Mouse (Mus musculus) embryonic facial prominence, embryonic 11.5 days (tissue): ENCODE results near the gene Adcy1. TPM values are rescaled to one million over a fixed set of nuclear protein-coding genes. Genes with fewer than 3 reads are reported as not detected.

Experiments
- ATAC-seq: fragments of 200-750 bp; cut with Nextera tagmentation; replicated peaks from 2 replicates; pipeline ENCODE4 v1.8.0; 2017; ENCODE audit warnings: low read depth; ENCODE audit not compliant: insufficient number of reproducible peaks, low FRiP score, low TSS enrichment
- DNase-seq: peaks from one replicate; pipeline ENCODE4 v3.0.0-alpha.2; 2015; ENCODE audit warnings: low spot score
- H3K27ac ChIP-seq: fragments of 300-500 bp; sonication (generic); replicated peaks from 2 replicates; pipeline ENCODE4 v1.5.1; 2014; ENCODE audit warnings: mild to moderate bottlenecking, low read depth, low read length, control low read depth
- H3K27me3 ChIP-seq: fragments of 300-500 bp; sonication (generic); 2 replicates; pipeline ENCODE4 v1.6.1; 2014; ENCODE audit warnings: mild to moderate bottlenecking, low read length, moderate library complexity, mixed read lengths; ENCODE audit not compliant: control insufficient read depth, insufficient read depth
- H3K36me3 ChIP-seq: fragments of 300-500 bp; sonication (generic); replicated peaks from 2 replicates; pipeline ENCODE4 v1.6.1; 2014; ENCODE audit warnings: low read depth, mild to moderate bottlenecking, low read length, moderate library complexity, mixed read lengths; ENCODE audit not compliant: control insufficient read depth, insufficient read depth
- H3K4me1 ChIP-seq: fragments of 300-500 bp; sonication (generic); 2 replicates; pipeline ENCODE4 v1.6.1; 2014; ENCODE audit warnings: low read length, mixed read lengths; ENCODE audit not compliant: control insufficient read depth, insufficient read depth
- H3K4me2 ChIP-seq: fragments of 300-500 bp; sonication (generic); 2 replicates; pipeline ENCODE4 v1.6.1; 2014; ENCODE audit warnings: low read depth, mild to moderate bottlenecking, control low read depth, low read length, moderate library complexity
- H3K4me3 ChIP-seq: fragments of 300-500 bp; sonication (generic); 2 replicates; pipeline ENCODE4 v1.5.1; 2014; ENCODE audit warnings: low read depth, low read length, control low read depth
- H3K9ac ChIP-seq: fragments of 300-500 bp; sonication (generic); replicated peaks from 2 replicates; pipeline ENCODE4 v1.6.1; 2014; ENCODE audit warnings: mild to moderate bottlenecking, control low read depth, low read length
- H3K9me3 ChIP-seq: fragments of 300-500 bp; sonication (generic); replicated peaks from 2 replicates; pipeline ENCODE4 v1.6.1; 2016; ENCODE audit warnings: mild to moderate bottlenecking, low read length, inconsistent platforms, mixed read lengths; ENCODE audit not compliant: control insufficient read depth
- WGBS: fragments of 180-500 bp; shearing (Covaris S2); extraction: QIAGEN DNeasy Blood & Tissue Kit; methylation state at CpG from one replicate; pipeline ENCODE4 v1.1.7; 2014; 5-methylcytosine and 5-hydroxymethylcytosine counted together
- polyA plus RNA-seq: library from polyadenylated mRNA; unstranded; fragments of >200 nt; fragmentation: Nextera tagmentation; extraction: Ambion mirVana; gene quantifications from 2 replicates; pipeline ENCODE4 v1.2.1, GENCODE M21; 2014

Adcy1 gene
- polyA plus RNA-seq, 1 experiment from 2014 or later: 1.3 TPM

DNA sequence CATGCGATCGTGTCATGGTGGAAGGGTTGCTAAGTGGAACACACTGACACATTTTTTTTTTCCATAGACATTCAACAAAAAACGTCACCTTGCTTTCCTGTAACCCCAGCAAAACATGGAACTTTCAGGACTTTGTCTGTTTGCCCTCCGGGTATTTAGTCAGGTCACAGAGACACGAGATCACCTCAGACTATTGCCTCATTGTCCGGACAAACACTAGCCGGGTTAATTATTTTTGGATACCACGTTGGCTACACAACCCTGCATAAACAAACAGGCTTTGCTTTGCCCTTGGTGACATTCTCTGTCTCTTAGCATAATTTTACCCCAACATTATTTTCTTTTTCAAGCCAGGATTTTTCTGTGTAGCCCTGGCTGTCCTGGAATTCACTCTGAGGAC is 89.8 kb downstream of the Adcy1 start:
- ATAC-seq (no peak), DNase-seq (no peak)
- Histone ChIP-seq H3K4me3 (no peak overlapping the region), H3K27me3 (no peaks in the 10 kb centered on the region), H3K36me3 (no peaks in the 10 kb centered on the region), H3K9ac (no peak overlapping the region), H3K9me3 (no peaks in the 10 kb centered on the region), H3K4me2 (no peak overlapping the region), H3K4me1 (no peaks in the 10 kb centered on the region), H3K27ac (no peak overlapping the region)
- WGBS: 74% methylated on average over 8 of the region's 8 CpGs

DNA sequence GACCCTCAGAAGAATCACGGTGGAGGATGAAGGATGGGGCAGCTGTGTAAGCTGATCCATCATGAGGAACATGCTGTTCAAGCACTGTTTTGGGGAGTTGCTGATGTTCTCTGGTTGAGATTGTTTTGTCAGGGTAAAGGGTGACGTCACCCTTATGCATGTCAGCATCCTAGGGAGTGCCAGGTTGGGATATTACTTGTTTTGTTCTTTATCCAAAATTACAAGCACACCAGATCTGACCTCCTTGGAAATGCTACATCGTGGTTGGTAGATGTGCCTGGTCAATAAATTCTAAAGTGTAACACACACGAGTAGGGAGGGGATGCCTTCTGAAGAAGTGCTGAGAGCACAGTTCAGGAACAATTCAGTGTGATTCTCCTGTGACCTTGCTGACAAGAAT is 93.1 kb downstream of the Adcy1 start:
- Histone ChIP-seq H3K36me3 (no peaks in the 10 kb centered on the region), H3K27ac (no peak overlapping the region), H3K27me3 (no peaks in the 10 kb centered on the region), H3K4me3 (no peak overlapping the region), H3K4me2 (no peak overlapping the region), H3K4me1 (no peaks in the 10 kb centered on the region), H3K9me3 (no peaks in the 10 kb centered on the region), H3K9ac (no peak overlapping the region)
- WGBS: 78% methylated on average over 4 of the region's 4 CpGs
- ATAC-seq: no peak
- DNase-seq: no peak

DNA sequence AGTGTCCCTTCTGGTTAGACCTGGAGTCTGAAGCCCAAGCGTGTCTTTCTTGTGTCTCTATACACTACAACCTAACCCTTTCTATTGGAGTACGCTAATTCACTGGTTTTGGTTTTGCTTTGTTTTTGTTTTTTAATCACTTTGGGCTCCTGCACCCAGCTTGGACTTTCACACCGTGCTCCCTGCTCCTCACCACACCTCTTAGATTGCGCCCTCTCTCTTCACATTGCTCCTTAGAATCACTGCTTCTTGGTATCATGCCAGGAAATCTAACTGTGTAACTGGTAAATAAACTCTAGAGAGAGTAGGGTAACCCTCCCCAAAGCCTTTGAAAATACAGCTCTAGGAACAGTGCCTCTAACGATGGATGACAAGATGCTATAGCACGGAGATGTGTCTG is 94.9 kb downstream of the Adcy1 start:
- Histone ChIP-seq H3K4me2 (no peak overlapping the region), H3K4me1 (no peaks in the 10 kb centered on the region), H3K27me3 (no peaks in the 10 kb centered on the region), H3K4me3 (no peak overlapping the region), H3K9me3 (no peaks in the 10 kb centered on the region), H3K27ac (no peak overlapping the region), H3K36me3 (no peaks in the 10 kb centered on the region), H3K9ac (no peak overlapping the region)
- ATAC-seq: no peak
- WGBS: 84% methylated on average over 6 of the region's 6 CpGs
- no peak for DNase-seq

DNA sequence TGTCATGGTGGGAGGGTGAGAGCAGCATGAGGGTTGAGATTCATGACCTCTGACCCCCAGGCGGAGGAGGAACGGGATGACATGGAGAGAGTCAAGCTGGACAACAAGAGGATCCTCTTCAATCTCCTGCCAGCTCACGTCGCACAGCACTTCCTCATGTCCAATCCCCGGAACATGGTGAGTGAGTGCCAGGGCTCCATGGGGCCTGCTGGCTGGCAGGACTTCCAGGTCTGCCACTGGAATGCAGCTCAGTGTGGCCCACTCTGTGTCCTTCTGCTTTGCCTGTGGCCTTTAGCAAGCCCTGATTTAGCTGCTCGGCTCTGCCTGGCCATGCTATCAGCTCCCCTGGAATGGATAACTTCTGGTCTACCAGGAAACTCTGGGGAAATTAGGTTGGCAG is 96.9 kb downstream of the Adcy1 start:
- Histone ChIP-seq H3K27ac (no peak overlapping the region), H3K4me2 (no peak overlapping the region), H3K4me1 (no peaks in the 10 kb centered on the region), H3K9me3 (no peaks in the 10 kb centered on the region), H3K36me3 (no peaks in the 10 kb centered on the region), H3K27me3 (no peaks in the 10 kb centered on the region), H3K4me3 (no peak overlapping the region), H3K9ac (no peak overlapping the region)
- WGBS: 77% methylated on average over 6 of the region's 6 CpGs
- no peak for ATAC-seq
- no peak for DNase-seq

DNA sequence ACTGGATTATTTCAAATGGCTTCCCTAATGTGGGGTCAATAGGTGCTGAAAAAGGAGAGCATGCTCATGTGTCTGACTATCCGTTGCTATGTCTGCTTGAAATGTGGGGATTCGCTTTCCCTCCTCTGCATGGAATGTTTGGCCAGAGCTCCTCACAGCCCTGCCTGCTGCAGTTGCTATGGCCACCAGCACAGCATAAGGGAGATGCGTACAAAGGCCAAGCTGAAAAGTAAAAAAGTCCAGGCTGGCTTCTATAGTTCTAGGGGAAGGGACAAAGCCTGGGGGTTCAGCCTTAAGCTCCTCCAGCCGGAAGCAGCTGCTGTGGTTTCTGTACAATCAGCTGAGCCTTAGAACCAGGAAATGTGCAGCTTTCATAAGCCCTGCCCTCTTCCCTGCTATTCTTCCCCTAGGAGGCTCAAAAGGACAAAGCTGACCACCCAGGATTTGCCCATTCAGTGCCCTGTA is 97.4 kb downstream of the Adcy1 start:
- H3K27ac ChIP-seq: no peak overlapping the region
- H3K9ac ChIP-seq: no peak overlapping the region
- no peak overlapping the region for H3K4me3 ChIP-seq
- DNase-seq (peak; percentile 21), ATAC-seq (peak; percentile 61; the same call in 1 of the 2 replicates)
- H3K4me2 ChIP-seq: no peak overlapping the region
- no peaks in the 10 kb centered on the region for H3K36me3 ChIP-seq
- no peaks in the 10 kb centered on the region for H3K4me1 ChIP-seq
- WGBS: 48% methylated on average over 4 of the region's 4 CpGs
- H3K9me3 ChIP-seq: no peaks in the 10 kb centered on the region
- H3K27me3 ChIP-seq: no peaks in the 10 kb centered on the region

DNA sequence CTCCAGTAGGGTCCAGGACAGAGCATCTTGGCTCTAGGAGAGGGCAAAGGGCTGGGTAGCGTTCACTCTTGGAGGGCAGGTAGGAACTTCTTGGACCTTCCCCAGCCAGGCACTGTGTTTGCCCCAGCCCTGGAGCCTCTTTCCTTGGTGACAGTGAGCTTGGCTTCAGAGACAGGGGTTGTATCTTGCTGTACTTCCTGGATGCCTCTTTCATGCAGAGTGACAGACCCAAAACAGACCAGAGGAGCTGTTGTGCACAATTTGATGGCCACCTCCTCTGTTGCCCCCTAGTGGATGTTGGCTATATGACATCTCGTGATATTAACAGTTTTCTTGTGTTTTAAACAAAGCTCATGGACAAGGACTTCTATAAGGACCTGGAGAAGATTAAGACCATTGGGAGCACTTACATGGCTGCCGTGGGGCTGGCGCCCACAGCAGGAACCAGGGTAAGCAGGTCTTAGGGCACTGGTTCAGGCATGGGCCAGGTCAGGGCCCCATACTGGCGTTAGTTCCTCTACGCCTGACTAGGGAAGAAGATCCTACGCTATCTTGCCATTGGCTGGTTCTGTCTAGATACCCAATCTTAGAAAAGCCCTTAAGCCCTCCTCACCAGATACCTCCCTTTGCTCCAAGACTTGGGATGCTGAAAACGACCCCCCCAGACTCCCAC is 98.3 kb downstream of the Adcy1 start:
- Histone ChIP-seq H3K9me3 (no peaks in the 10 kb centered on the region), H3K27me3 (no peaks in the 10 kb centered on the region), H3K4me3 (no peak overlapping the region), H3K27ac (no peak overlapping the region), H3K4me2 (no peak overlapping the region), H3K9ac (no peak overlapping the region), H3K4me1 (no peaks in the 10 kb centered on the region), H3K36me3 (no peaks in the 10 kb centered on the region)
- 76% methylated on average over 8 of the region's 8 CpGs for WGBS
- DNase-seq (peak; percentile 72), ATAC-seq (no peak)

DNA sequence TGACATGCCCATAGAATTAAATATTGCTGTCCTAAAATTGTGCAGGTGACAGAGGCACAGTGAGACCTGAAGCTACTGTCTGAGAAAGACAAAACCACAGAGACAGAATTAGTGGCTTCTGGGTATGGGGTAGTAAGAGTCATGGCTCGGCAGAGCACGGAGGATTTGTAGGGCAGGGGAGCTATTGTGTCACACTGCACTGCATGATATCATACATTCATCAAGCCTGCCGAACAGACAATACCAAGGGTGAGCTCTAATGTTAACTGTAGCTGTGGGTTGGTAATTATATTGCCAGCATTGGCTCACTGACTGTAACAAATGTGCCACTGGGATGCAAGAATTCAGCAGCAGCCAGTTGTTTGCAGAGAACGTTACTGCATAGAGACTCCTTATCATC is 101.1 kb downstream of the Adcy1 start:
- Histone ChIP-seq H3K9me3 (no peaks in the 10 kb centered on the region), H3K4me2 (no peak overlapping the region), H3K9ac (no peak overlapping the region), H3K27ac (no peak overlapping the region), H3K4me3 (no peak overlapping the region), H3K36me3 (no peaks in the 10 kb centered on the region), H3K4me1 (no peaks in the 10 kb centered on the region), H3K27me3 (no peaks in the 10 kb centered on the region)
- ATAC-seq: no peak
- no peak for DNase-seq
- WGBS: 77% methylated on average over 4 of the region's 4 CpGs

DNA sequence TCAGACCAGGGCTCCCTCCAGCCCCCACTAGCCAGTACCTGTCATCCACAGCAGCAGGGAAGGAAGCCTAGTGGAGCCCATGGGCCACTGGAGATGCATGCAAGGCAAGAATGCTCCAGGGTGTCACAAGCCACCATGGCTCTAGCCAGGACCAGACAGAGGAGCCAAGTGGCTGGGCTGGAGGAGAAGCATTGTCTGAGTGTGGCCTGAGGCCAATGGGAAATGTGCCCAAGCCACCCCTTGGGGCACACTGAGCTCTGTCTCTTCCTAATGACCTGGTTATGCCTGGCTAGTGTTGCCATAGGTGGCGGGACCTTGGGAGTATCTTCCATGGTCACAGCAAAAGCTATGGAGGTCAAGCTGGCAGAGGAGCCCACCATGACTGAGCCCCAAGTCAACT is 106.4 kb downstream of the Adcy1 start:
- Histone ChIP-seq H3K27ac (no peak overlapping the region), H3K4me2 (no peak overlapping the region), H3K9me3 (no peaks in the 10 kb centered on the region), H3K36me3 (no peaks in the 10 kb centered on the region), H3K4me3 (no peak overlapping the region), H3K27me3 (no peaks in the 10 kb centered on the region), H3K4me1 (no peaks in the 10 kb centered on the region), H3K9ac (no peak overlapping the region)
- 78% methylated on average over 1 of the region's 1 CpGs for WGBS
- ATAC-seq: no peak
- no peak for DNase-seq
